Mouse (Mus musculus) olfactory bulb, adult 2 months (tissue): ENCODE results near the gene Btn2a2.

Experiments used
- CTCF ChIP-seq: fragments of 200-500 bp; IDR thresholded peaks from 2 replicates; pipeline ENCODE4 v1.5.1; 2012; ENCODE audit warnings: low read depth, mild to moderate bottlenecking, low read length, moderate library complexity; ENCODE audit not compliant: insufficient read depth
- POLR2A ChIP-seq: fragments of 200-500 bp; IDR thresholded peaks from 2 replicates; pipeline ENCODE4 v1.6.1; 2012; ENCODE audit warnings: mild to moderate bottlenecking, low read depth, low read length, moderate library complexity; ENCODE audit not compliant: insufficient read depth

GRCm38 (mm10) chr13:23436861-23437822, 51.5 kb downstream of the Btn2a2 start:
- TF ChIP-seq CTCF = no peak
- no peak for TF ChIP-seq POLR2A
